Mouse (Mus musculus) c-Kit-negative CD71-positive TER-119-positive erythroid progenitor cells, embryonic 14.5 days (primary cell): ENCODE results near the gene Dab1.

Experiments used
- DNase-seq: peaks from one replicate; pipeline ENCODE4 v3.0.0-alpha.2; 2013; ENCODE audit warnings: low read depth, low spot score

Dab1 gene

GRCm38 (mm10) chr4:103804461-103804860, 185.3 kb downstream of the Dab1 start:
- DNase-seq = no peak

- DNase-seq = no peak
These were observed 203.5 kb downstream of the Dab1 start for GRCm38 (mm10) chr4:103822669-103823068.

- no peak for DNase-seq
These were observed 219.2 kb downstream of the Dab1 start for GRCm38 (mm10) chr4:103838377-103838776.

GRCm38 (mm10) chr4:103839541-103839940, 220.4 kb downstream of the Dab1 start:
- DNase-seq = no peak

GRCm38 (mm10) chr4:103841126-103841525, 222.0 kb downstream of the Dab1 start:
- DNase-seq = no peak

GRCm38 (mm10) chr4:103844635-103845034, 225.5 kb downstream of the Dab1 start:
- DNase-seq = no peak

GRCm38 (mm10) chr4:103857173-103857572, 238.0 kb downstream of the Dab1 start:
- no peak for DNase-seq

- no peak for DNase-seq
These were observed 256.4 kb downstream of the Dab1 start for GRCm38 (mm10) chr4:103875564-103875963.

- no peak for DNase-seq
These were observed 259.7 kb downstream of the Dab1 start for GRCm38 (mm10) chr4:103878841-103879240.

- DNase-seq = no peak
These were observed 262.5 kb downstream of the Dab1 start for GRCm38 (mm10) chr4:103881641-103882040.

- DNase-seq = no peak
These were observed 268.9 kb downstream of the Dab1 start for GRCm38 (mm10) chr4:103888086-103888485.

- no peak for DNase-seq
These were observed 270.0 kb downstream of the Dab1 start for GRCm38 (mm10) chr4:103889110-103889509.

- DNase-seq = no peak
These were observed 277.6 kb downstream of the Dab1 start for GRCm38 (mm10) chr4:103896806-103897205.

- DNase-seq = no peak
These were observed 278.5 kb downstream of the Dab1 start for GRCm38 (mm10) chr4:103897702-103898101.

GRCm38 (mm10) chr4:103911441-103911840, 292.3 kb downstream of the Dab1 start:
- DNase-seq = no peak

GRCm38 (mm10) chr4:103912071-103912470, 292.9 kb downstream of the Dab1 start:
- DNase-seq = no peak

- no peak for DNase-seq
These were observed 303.3 kb downstream of the Dab1 start for GRCm38 (mm10) chr4:103922431-103922931.

- DNase-seq = no peak
These were observed 307.5 kb downstream of the Dab1 start for GRCm38 (mm10) chr4:103926682-103927081.

- DNase-seq = no peak
These were observed 310.5 kb downstream of the Dab1 start for GRCm38 (mm10) chr4:103929631-103930030.

GRCm38 (mm10) chr4:103934364-103934763, 315.2 kb downstream of the Dab1 start:
- no peak for DNase-seq

- no peak for DNase-seq
These were observed 329.1 kb downstream of the Dab1 start for GRCm38 (mm10) chr4:103948255-103948654.

- DNase-seq = no peak
These were observed 334.6 kb downstream of the Dab1 start for GRCm38 (mm10) chr4:103953652-103954220.

GRCm38 (mm10) chr4:103961134-103962049, 342.2 kb downstream of the Dab1 start:
- DNase-seq = no peak
